Mouse (Mus musculus) E14TG2a.4 (cell line): ENCODE results near the gene Fam187b.

Experiments
- CTCF ChIP-seq: conservative IDR thresholded peaks from 2 replicates; pipeline ENCODE4 v1.5.1; 2014; ENCODE audit warnings: low read length
- POU5F1 ChIP-seq: IDR thresholded peaks from 2 replicates; pipeline ENCODE4 v1.6.1; 2014; ENCODE audit warnings: low read length, borderline replicate concordance

GRCm38 (mm10) chr7:30985357-30985756 lies 11.8 kb downstream of the Fam187b start:
- TF ChIP-seq CTCF (no peak), POU5F1 (no peak)
